Mouse (Mus musculus): ENCODE results near the gene Pde6g. TPM values are rescaled to one million over a fixed set of nuclear protein-coding genes. Genes with fewer than 3 reads are reported as not detected.

Pde6g gene
- polyA plus RNA-seq, 1 experiment from 2014 or later, result 0.35 TPM

DNA sequence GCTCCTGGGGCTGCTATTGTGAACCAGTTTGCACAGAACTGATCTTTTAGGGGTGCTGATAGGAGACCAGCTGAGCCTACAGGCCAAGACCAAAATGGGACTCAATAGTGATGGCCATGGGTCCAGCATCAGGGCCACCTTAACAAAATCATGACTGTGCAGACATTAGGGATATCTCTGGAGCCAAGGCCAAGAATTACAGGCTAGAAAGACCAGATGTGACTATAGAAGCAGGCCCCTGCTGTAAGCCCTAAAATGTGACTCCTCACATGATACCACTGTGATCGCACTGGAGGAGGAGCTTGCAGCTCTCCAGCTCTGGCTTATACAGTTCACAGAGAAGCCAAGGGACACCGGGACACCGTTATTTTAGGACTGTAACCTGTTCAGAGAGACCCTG is 11.0 kb downstream of the Pde6g start, which contains the start of gene Tspan10:
Gene Tspan10, plus strand, starts transcription at position 301 of the 400 bp plus-strand sequence.
- H3K9ac ChIP-seq (ENCODE audit: low read depth, low read length), result no peak within 1 kb of the TSS
- no peaks in the 10 kb centered on the region for H3K9me3 ChIP-seq (ENCODE audit: control insufficient read depth, low read length)
- WGBS, result 93% methylated on average over 3 of the region's 3 CpGs
- no peak within 1 kb of the TSS for H3K4me2 ChIP-seq (ENCODE audit: low read depth, low read length)
- H3K36me3 ChIP-seq (ENCODE audit: control insufficient read depth, insufficient read depth, low read length), result no peaks in the 10 kb centered on the region
- no peak within 1 kb of the TSS for H3K4me3 ChIP-seq (ENCODE audit: low read length)
- no peaks in the 10 kb centered on the region for H3K27me3 ChIP-seq (replicated peaks; ENCODE audit: control insufficient read depth, insufficient read depth, low read length)
- ATAC-seq, result no peak
- H3K27ac ChIP-seq (ENCODE audit: low read length), result no peak within 1 kb of the TSS
- H3K4me1 ChIP-seq (ENCODE audit: control insufficient read depth, insufficient read depth, low read length), result no peaks in the 10 kb centered on the region

DNA sequence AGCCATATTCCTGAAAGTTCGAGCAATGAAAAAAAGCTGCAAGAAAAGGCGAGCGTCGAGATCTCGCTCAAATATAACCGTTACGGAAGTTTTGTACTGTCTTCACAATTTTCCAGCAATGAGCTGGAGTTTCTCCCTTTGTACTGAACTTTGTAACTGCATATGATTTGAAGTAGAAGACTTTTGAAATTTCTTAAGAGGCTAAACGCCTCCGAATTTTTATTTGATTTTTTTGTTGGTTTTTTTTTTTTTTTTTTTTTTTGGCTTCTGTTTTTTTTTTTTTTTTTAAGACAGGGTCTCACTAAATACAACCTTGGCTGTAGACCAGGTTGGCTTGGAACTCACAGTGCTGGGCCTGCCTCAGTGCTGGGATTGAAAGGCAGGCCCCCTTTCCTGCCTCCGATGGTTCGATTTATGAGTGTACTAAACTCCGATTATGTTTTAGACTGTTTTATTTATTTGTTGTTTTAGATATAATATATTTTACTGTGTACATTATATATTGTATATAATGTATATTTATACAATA is 15.4 kb downstream of the Pde6g start:
- no peak overlapping the region; the same call in 1 of the 2 replicates for H3K27ac ChIP-seq (ENCODE audit: low read length)
- H3K4me3 ChIP-seq (ENCODE audit: low read length), result peak overlapping the region; percentile 98
- ATAC-seq, result no peak
- WGBS, result 24% methylated on average over 12 of the region's 12 CpGs
- H3K4me2 ChIP-seq (ENCODE audit: low read depth, low read length), result peak overlapping the region; percentile 54
- peak overlapping the region; percentile 96 for H3K9ac ChIP-seq (ENCODE audit: low read depth, low read length)
- no peaks in the 10 kb centered on the region for H3K36me3 ChIP-seq (ENCODE audit: control insufficient read depth, insufficient read depth, low read length)
- no peaks in the 10 kb centered on the region for H3K27me3 ChIP-seq (replicated peaks; ENCODE audit: control insufficient read depth, insufficient read depth, low read length)
- H3K4me1 ChIP-seq (ENCODE audit: control insufficient read depth, insufficient read depth, low read length), result peaks cover 10% of the 10 kb centered on the region
- H3K9me3 ChIP-seq (ENCODE audit: control insufficient read depth, low read length), result no peaks in the 10 kb centered on the region

DNA sequence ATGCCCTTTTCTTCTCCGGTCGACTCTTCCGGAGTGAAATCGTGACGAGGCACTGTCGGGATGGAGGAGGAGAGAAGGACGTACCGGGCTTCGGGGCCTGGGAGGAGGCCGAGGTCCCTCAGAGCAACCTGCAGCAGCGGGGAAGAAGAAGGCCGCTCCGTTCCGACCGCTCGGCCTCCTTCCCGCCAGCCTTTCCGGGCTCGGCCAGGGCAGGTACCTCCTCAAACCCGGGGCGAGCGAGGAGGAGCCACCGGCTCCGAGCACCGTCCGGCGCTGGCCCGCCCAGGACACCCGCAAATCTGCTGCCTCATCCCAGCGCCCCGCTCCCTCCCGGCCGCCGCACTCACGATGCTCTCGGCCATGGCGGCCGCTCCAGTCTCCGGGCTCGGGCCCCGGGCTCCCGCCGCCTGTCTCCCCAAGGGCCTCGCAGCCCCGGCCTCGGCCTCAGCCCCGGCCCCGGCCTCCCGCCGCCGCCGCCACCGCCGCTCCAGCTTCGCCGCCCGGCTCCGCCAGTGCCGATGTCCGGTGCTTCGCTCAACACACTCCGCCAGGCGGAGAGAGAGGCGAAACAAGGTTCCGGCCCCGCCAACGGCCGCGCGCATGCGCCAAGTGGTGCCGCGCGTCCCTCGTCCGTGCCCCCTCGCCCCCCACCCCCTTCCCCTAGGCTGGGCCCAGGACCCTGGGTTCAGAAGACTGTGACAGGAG is 16.0 kb downstream of the Pde6g start, which contains the start of gene Nploc4:
Gene Nploc4, minus strand, starts transcription at position 557 of the 705 bp plus-strand sequence.
- H3K4me3 ChIP-seq (ENCODE audit: low read length), result peak within 1 kb of the TSS; percentile 98
- H3K36me3 ChIP-seq (ENCODE audit: control insufficient read depth, insufficient read depth, low read length), result no peaks in the 10 kb centered on the region
- peak within 1 kb of the TSS; percentile 82 for H3K4me2 ChIP-seq (ENCODE audit: low read depth, low read length)
- H3K9me3 ChIP-seq (ENCODE audit: control insufficient read depth, low read length), result no peaks in the 10 kb centered on the region
- peaks cover 10% of the 10 kb centered on the region for H3K4me1 ChIP-seq (ENCODE audit: control insufficient read depth, insufficient read depth, low read length)
- peak within 1 kb of the TSS; percentile 96 for H3K9ac ChIP-seq (ENCODE audit: low read depth, low read length)
- H3K27me3 ChIP-seq (replicated peaks; ENCODE audit: control insufficient read depth, insufficient read depth, low read length), result no peaks in the 10 kb centered on the region
- peak within 1 kb of the TSS; percentile 83 for H3K27ac ChIP-seq (ENCODE audit: low read length)
- peak; percentile 91 for ATAC-seq
- 1% methylated on average over 64 of the region's 77 CpGs for WGBS

DNA sequence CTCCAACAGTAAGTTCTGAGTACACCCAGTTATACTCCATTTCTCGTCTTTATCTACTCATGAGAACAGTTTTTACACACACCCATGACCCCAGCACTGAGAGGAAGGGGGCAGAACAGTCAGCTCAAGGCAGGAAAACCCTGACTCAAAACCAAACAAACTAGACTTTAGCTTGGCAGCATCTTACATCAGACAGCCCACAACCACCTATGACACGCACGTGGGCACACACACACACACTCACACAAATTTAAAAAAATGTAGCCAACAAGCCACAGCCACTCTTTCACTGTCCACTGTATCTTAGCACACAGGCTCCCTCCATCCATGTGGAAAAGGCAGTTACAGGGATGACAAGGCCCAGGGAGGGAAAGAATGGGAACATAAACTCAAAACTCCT is 26.6 kb downstream of the Pde6g start:
- ATAC-seq, result no peak
- no peak overlapping the region for H3K9ac ChIP-seq (ENCODE audit: low read depth, low read length)
- no peak overlapping the region for H3K27ac ChIP-seq (ENCODE audit: low read length)
- H3K36me3 ChIP-seq (ENCODE audit: control insufficient read depth, insufficient read depth, low read length), result peaks cover 8% of the 10 kb centered on the region; the same call in 1 of the 2 replicates
- H3K9me3 ChIP-seq (ENCODE audit: control insufficient read depth, low read length), result no peaks in the 10 kb centered on the region
- H3K27me3 ChIP-seq (replicated peaks; ENCODE audit: control insufficient read depth, insufficient read depth, low read length), result no peaks in the 10 kb centered on the region
- no peaks in the 10 kb centered on the region for H3K4me1 ChIP-seq (ENCODE audit: control insufficient read depth, insufficient read depth, low read length)
- H3K4me2 ChIP-seq (ENCODE audit: low read depth, low read length), result no peak overlapping the region
- H3K4me3 ChIP-seq (ENCODE audit: low read length), result no peak overlapping the region
- WGBS, result 90% methylated on average over 3 of the region's 3 CpGs

DNA sequence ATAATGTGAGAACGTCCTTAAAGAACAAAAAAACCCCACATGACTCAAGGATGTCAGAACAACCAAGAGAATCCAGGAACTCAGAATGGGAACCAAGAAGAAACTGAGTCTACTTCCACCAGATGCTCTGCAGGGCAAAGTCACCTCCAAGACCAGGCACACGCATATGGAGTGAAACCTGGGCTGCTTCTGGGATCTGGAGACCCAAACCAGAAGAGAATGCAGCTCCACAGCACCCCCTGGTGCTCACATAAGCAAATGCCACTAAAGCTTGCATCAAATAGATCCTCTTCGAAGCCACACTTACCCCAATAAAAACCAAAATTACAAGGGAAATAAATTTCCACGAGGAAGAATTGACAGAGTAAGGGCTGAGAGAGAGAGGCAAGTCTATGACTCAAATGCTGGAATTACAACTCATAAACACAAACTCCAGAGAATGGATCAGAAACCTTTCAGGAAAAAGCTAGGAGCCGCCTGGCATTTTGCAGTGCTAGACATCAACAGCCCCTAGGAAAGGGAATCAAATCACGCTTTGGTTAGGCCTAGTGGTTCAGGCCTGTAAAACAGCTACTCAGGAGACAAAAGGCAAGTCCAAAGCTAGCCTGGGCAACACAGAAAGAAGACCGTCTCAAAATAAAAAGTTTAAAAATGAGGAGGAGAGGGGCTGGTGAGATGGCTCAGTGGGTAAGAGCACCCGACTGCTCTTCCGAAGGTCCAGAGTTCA is 29.6 kb downstream of the Pde6g start:
- H3K9ac ChIP-seq (ENCODE audit: low read depth, low read length), result no peak overlapping the region
- no peaks in the 10 kb centered on the region for H3K4me1 ChIP-seq (ENCODE audit: control insufficient read depth, insufficient read depth, low read length)
- ATAC-seq, result 0 out of 2 replicates have a peak, but pooled peaks have one; percentile 13
- no peaks in the 10 kb centered on the region for H3K9me3 ChIP-seq (ENCODE audit: control insufficient read depth, low read length)
- peaks cover 13% of the 10 kb centered on the region for H3K36me3 ChIP-seq (ENCODE audit: control insufficient read depth, insufficient read depth, low read length)
- H3K27ac ChIP-seq (ENCODE audit: low read length), result 0 out of 2 replicates have a peak overlapping the region, but pooled peaks have one; percentile 2
- 59% methylated on average over 9 of the region's 9 CpGs for WGBS
- H3K4me2 ChIP-seq (ENCODE audit: low read depth, low read length), result no peak overlapping the region
- no peaks in the 10 kb centered on the region for H3K27me3 ChIP-seq (replicated peaks; ENCODE audit: control insufficient read depth, insufficient read depth, low read length)
- no peak overlapping the region for H3K4me3 ChIP-seq (ENCODE audit: low read length)

DNA sequence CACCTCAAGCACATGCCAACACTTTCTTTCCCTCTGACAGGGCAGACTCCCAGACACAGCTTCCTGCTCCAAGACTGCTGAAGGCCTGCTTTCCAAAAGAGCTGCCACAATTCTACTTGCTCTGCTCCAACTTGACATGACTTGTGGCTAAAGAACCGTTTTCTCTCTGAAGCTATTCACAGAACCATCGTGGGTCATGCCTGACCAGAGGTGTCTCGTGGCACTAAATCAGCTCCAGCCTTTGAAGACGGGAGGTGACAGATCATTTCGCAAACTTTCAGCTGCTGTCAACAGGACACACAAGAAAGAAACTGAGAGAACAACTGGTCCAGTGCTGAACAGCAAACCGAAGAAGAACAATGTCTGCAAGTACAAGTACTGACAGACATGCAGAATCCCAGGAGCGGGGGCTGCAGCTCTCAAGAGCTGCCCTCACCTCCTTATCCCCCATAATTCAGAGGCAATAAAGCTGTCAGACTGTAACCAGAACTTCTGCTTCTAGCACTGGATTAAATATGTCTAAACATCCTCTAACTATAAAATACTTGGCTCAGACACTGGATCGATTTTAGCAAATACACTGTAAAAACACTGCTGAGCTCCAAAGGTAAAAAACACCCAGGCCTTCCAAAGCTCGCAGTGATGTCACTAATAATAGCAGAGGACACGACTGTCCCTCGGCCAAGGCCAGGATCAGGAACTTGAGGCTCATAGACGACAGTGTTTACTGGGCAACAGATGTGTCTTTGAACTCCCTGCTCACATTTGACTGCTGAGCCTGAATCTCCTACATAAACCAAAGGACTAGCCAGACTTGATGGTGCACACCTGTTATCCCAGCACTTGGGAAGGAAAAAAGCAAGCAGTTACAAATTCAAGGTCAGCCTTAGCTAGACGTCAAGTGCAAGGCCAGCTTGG is 30.4 kb downstream of the Pde6g start:
- Histone ChIP-seq H3K27me3 (replicated peaks; ENCODE audit: control insufficient read depth, insufficient read depth, low read length) (no peaks in the 10 kb centered on the region), H3K9ac (ENCODE audit: low read depth, low read length) (no peak overlapping the region), H3K4me2 (ENCODE audit: low read depth, low read length) (no peak overlapping the region), H3K27ac (ENCODE audit: low read length) (0 out of 2 replicates have a peak overlapping the region, but pooled peaks have one; percentile 2), H3K36me3 (ENCODE audit: control insufficient read depth, insufficient read depth, low read length) (peaks cover 14% of the 10 kb centered on the region), H3K4me1 (ENCODE audit: control insufficient read depth, insufficient read depth, low read length) (no peaks in the 10 kb centered on the region), H3K4me3 (ENCODE audit: low read length) (no peak overlapping the region), H3K9me3 (ENCODE audit: control insufficient read depth, low read length) (no peaks in the 10 kb centered on the region)
- 45% methylated on average over 13 of the region's 13 CpGs for WGBS
- peak; percentile 36; the same call in 1 of the 2 replicates for ATAC-seq

DNA sequence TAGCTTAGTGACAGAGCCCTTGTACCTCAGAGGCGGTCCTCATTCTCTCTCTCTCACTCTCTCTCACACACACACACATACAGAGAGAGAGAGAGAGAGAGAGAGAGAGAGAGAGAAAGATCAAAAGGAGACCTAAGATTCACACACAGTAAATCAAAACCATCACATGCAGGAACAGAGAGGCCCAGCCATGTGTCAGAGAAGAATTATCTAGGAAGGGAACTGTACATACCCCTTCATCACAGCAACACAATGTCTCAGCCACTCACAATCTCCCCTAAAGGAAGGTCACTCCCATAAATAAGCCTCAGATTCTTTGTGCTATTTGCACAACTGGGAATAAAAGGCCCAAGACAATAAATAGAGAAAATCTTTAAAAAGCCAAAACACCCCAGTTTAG is 34.7 kb downstream of the Pde6g start:
- no peak overlapping the region for H3K27ac ChIP-seq (ENCODE audit: low read length)
- peaks cover 17% of the 10 kb centered on the region for H3K36me3 ChIP-seq (ENCODE audit: control insufficient read depth, insufficient read depth, low read length)
- H3K4me1 ChIP-seq (ENCODE audit: control insufficient read depth, insufficient read depth, low read length), result no peaks in the 10 kb centered on the region
- no peaks in the 10 kb centered on the region for H3K27me3 ChIP-seq (replicated peaks; ENCODE audit: control insufficient read depth, insufficient read depth, low read length)
- no peaks in the 10 kb centered on the region for H3K9me3 ChIP-seq (ENCODE audit: control insufficient read depth, low read length)
- no peak overlapping the region for H3K9ac ChIP-seq (ENCODE audit: low read depth, low read length)
- no peak overlapping the region for H3K4me3 ChIP-seq (ENCODE audit: low read length)
- 95% methylated on average over 1 of the region's 1 CpGs for WGBS
- no peak overlapping the region for H3K4me2 ChIP-seq (ENCODE audit: low read depth, low read length)
- no peak for ATAC-seq

DNA sequence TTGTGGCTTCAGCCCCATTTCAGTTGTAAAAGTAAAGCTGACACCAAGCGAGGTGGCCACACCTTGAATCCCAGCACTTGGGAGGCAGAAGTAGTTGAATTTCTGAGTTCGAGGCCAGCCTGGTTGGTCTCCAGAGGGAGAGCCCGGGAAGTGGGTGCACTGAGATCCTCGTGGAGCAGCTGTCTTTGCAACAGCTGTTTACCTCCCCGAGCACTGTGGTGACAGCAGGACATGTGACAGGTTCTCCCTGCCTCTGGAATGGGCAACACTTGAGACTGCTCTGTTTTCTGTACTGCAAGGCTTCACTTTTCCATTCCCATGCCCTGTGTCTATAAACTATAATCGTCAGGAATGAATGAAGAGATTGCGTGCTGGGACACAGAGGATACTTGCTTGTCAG is 35.4 kb downstream of the Pde6g start:
- H3K4me3 ChIP-seq (ENCODE audit: low read length), result no peak overlapping the region
- H3K4me2 ChIP-seq (ENCODE audit: low read depth, low read length), result no peak overlapping the region
- no peak overlapping the region for H3K9ac ChIP-seq (ENCODE audit: low read depth, low read length)
- H3K9me3 ChIP-seq (ENCODE audit: control insufficient read depth, low read length), result no peaks in the 10 kb centered on the region
- no peak overlapping the region for H3K27ac ChIP-seq (ENCODE audit: low read length)
- H3K27me3 ChIP-seq (replicated peaks; ENCODE audit: control insufficient read depth, insufficient read depth, low read length), result no peaks in the 10 kb centered on the region
- H3K36me3 ChIP-seq (ENCODE audit: control insufficient read depth, insufficient read depth, low read length), result peaks cover 20% of the 10 kb centered on the region
- ATAC-seq, result no peak
- no peaks in the 10 kb centered on the region for H3K4me1 ChIP-seq (ENCODE audit: control insufficient read depth, insufficient read depth, low read length)
- 89% methylated on average over 7 of the region's 7 CpGs for WGBS
